Mouse (Mus musculus) hindbrain, embryonic 10.5 days (tissue): ENCODE measurements around the gene Olfr50. TPM values are rescaled to one million over a fixed set of nuclear protein-coding genes. Genes with fewer than 3 reads are reported as not detected.

Experiments used
- DNase-seq: peaks from one replicate; pipeline ENCODE4 v3.0.0-alpha.2; 2017; ENCODE audit warnings: low spot score
- H3K27ac ChIP-seq: fragments of 300-500 bp; sonication (generic); 2 replicates; pipeline ENCODE4 v1.5.1; 2016; ENCODE audit warnings: mild to moderate bottlenecking, moderate library complexity
- H3K27me3 ChIP-seq: fragments of 300-500 bp; sonication (generic); 2 replicates; pipeline ENCODE4 v1.6.1; 2016; ENCODE audit warnings: mild to moderate bottlenecking; ENCODE audit not compliant: poor library complexity, insufficient read depth, severe bottlenecking
- H3K36me3 ChIP-seq: fragments of 300-500 bp; sonication (generic); 2 replicates; pipeline ENCODE4 v1.6.1; 2016; ENCODE audit warnings: mild to moderate bottlenecking, moderate library complexity
- H3K4me1 ChIP-seq: fragments of 300-500 bp; sonication (generic); replicated peaks from 2 replicates; pipeline ENCODE4 v1.6.1; 2016; ENCODE audit warnings: mild to moderate bottlenecking
- H3K4me3 ChIP-seq: fragments of 300-500 bp; sonication (generic); 2 replicates; pipeline ENCODE4 v1.5.1; 2016; ENCODE audit warnings: mild to moderate bottlenecking, moderate library complexity
- H3K9me3 ChIP-seq: fragments of 300-500 bp; sonication (generic); 2 replicates; pipeline ENCODE4 v1.6.1; 2016; ENCODE audit warnings: mild to moderate bottlenecking, moderate library complexity
- WGBS: fragments of 180-500 bp; shearing (Covaris S2); methylation state at CpG from one replicate; pipeline ENCODE4 v1.1.7; 2016; 5-methylcytosine and 5-hydroxymethylcytosine counted together
- polyA plus RNA-seq: library from polyadenylated mRNA; unstranded; fragments of >200 nt; fragmentation: Nextera tagmentation; extraction: Ambion mirVana; gene quantifications from 2 replicates; pipeline ENCODE4 v1.2.1, GENCODE M21; 2016

Gene Olfr50
- not detected in 2 replicates for polyA plus RNA-seq

DNA sequence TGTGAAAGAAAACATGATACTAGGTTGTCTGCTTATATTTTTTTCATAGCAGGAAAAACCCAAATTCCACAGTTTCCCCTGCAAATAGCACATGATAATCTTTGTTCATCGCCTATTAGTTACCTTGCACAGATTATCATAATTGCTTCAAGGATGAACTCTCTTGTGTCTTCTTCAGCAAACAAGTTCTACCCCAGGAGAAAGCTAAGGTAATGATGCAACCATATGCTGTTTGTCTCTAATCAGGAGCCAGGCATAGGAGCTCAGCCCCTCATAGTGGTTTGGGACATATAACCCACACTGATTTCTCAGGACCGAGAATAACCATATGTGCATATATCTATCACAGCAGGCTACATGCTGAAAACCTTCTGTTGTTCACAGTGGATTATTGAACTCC, at the start of gene Olfr50:
Gene Olfr50, plus strand, starts transcription at position 301 of the 400 bp plus-strand sequence.
- no peak for DNase-seq
- Histone ChIP-seq H3K9me3 (peaks cover 38% of the 10 kb centered on the region), H3K4me1 (no peaks in the 10 kb centered on the region), H3K27ac (no peak within 1 kb of the TSS), H3K4me3 (no peak within 1 kb of the TSS), H3K36me3 (no peaks in the 10 kb centered on the region), H3K27me3 (no peaks in the 10 kb centered on the region)
- WGBS, result 82% methylated on average over 2 of the region's 2 CpGs

DNA sequence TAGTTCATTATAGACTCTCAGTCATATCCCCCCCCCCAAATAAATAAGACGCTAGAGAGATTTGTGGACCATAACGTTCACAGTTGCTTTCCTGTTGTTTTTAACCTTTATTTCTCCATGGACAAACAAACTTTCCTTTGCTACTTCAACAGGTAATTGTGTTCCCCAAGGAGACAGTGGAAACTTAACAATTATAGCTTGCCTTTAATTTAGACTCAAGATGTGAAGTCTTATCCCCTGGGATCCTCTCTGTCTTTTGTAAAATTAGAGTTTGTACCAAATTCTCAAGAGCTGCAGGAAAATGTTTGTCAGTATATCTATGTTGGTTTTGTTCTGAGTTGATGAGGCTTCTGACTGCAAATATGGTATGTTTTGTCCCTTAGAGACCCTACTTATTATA, 6.4 kb upstream of the Olfr50 start, which contains the start of gene Olfr348:
Gene Olfr348, plus strand, starts transcription at position 301 of the 400 bp plus-strand sequence.
- no peaks in the 10 kb centered on the region for H3K27me3 ChIP-seq
- peaks cover 29% of the 10 kb centered on the region for H3K9me3 ChIP-seq
- no peak within 1 kb of the TSS for H3K4me3 ChIP-seq
- no peak within 1 kb of the TSS for H3K27ac ChIP-seq
- 71% methylated on average over 2 of the region's 2 CpGs for WGBS
- H3K4me1 ChIP-seq, result no peaks in the 10 kb centered on the region
- H3K36me3 ChIP-seq, result no peaks in the 10 kb centered on the region
- DNase-seq, result no peak

DNA sequence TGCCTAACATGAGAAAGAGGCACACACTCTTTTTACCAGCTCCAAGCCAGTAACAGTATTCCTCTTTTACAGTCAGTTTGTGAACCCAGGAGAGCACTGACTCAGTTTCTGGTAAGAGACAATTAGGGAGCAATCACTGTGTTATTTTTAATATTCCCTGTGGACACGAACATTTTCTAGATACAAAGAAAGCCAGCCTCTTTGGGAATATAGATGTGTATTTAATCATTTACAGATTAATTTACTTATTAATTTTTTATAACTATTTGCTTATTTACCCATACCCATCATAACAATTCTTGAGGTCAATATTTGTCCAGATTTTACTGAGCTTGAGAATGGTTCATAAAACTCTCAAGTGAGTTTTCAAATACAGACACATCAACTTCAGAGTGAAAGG, 26.6 kb downstream of the Olfr50 start, which contains the start of gene Olfr3:
Gene Olfr3, minus strand, starts transcription at position 101 of the 400 bp plus-strand sequence.
- no peaks in the 10 kb centered on the region for H3K36me3 ChIP-seq
- H3K27me3 ChIP-seq, result no peaks in the 10 kb centered on the region
- 85% methylated on average over 1 of the region's 1 CpGs for WGBS
- no peak within 1 kb of the TSS for H3K27ac ChIP-seq
- DNase-seq, result no peak
- H3K4me3 ChIP-seq, result no peak within 1 kb of the TSS
- H3K9me3 ChIP-seq, result peaks cover 49% of the 10 kb centered on the region
- H3K4me1 ChIP-seq, result no peaks in the 10 kb centered on the region

DNA sequence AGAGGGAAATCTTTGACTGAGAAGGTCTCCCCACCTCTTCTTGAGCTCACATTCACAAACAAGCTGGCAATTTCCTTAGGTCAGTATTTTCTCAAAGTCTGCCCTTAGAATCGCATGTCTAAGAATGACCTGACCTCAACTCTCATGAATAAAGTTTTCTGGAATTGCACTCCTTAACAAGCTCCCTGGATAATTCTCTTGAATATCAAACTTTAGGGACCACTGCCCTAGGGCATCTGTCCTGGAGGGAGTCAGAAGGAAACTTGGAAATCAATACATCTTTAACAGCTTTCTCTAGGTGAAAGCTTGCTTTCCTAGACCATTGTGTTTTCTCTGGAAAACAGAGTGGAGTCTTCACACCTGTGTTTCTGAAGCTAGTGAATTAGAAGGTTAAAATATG, 55.7 kb downstream of the Olfr50 start, which contains the start of gene Olfr350:
Gene Olfr350, plus strand, starts transcription at position 301 of the 400 bp plus-strand sequence.
- Histone ChIP-seq H3K36me3 (no peaks in the 10 kb centered on the region), H3K9me3 (peaks cover 51% of the 10 kb centered on the region)
- DNase-seq, result no peak

More for the DNA sequence above, 55.7 kb downstream of the Olfr50 start, which contains the start of gene Olfr350:
- WGBS, result 89% methylated on average over 1 of the region's 1 CpGs
- Histone ChIP-seq H3K4me3 (no peak within 1 kb of the TSS), H3K27me3 (no peaks in the 10 kb centered on the region), H3K4me1 (no peaks in the 10 kb centered on the region), H3K27ac (no peak within 1 kb of the TSS)

Other genes with a start within 250 kb of the Olfr50 start
- gene Olfr344, start 223.9 kb upstream of the Olfr50 start, polyA plus RNA-seq, result not detected in 2 replicates
- not detected in 2 replicates for gene Olfr345, start 150.5 kb upstream of the Olfr50 start, polyA plus RNA-seq
- gene Olfr346, start 104.8 kb upstream of the Olfr50 start, polyA plus RNA-seq, result not detected in 2 replicates
- gene Olfr347, start 58.6 kb upstream of the Olfr50 start, polyA plus RNA-seq, result not detected in 2 replicates
- gene Olfr348, start 6.3 kb upstream of the Olfr50 start, polyA plus RNA-seq, result not detected in 2 replicates
- not detected in 2 replicates for gene Olfr3, start 26.5 kb downstream of the Olfr50 start, polyA plus RNA-seq
- not detected in 2 replicates for gene Olfr350, start 55.8 kb downstream of the Olfr50 start, polyA plus RNA-seq
- gene Olfr351, start 72.1 kb downstream of the Olfr50 start, polyA plus RNA-seq, result not detected in 2 replicates
- gene Olfr352, start 77.9 kb downstream of the Olfr50 start, polyA plus RNA-seq, result not detected in 2 replicates
- not detected in 2 replicates for gene Olfr353, start 102.4 kb downstream of the Olfr50 start, polyA plus RNA-seq
- gene Olfr354, start 115.1 kb downstream of the Olfr50 start, polyA plus RNA-seq, result not detected in 2 replicates
- not detected in 2 replicates for gene Olfr355, start 138.4 kb downstream of the Olfr50 start, polyA plus RNA-seq
- not detected in 2 replicates for gene Olfr356, start 146.6 kb downstream of the Olfr50 start, polyA plus RNA-seq
- not detected in 2 replicates for gene Olfr357, start 203.3 kb downstream of the Olfr50 start, polyA plus RNA-seq
- not detected in 2 replicates for gene Olfr358, start 218.8 kb downstream of the Olfr50 start, polyA plus RNA-seq